Mouse (Mus musculus): ENCODE measurements around the gene Chst11. TPM values are rescaled to one million over a fixed set of nuclear protein-coding genes. Genes with fewer than 3 reads are reported as not detected.

Chst11 gene
- total RNA-seq, 2 experiments from 2014 or later: 12.5 to 20.8 TPM

DNA sequence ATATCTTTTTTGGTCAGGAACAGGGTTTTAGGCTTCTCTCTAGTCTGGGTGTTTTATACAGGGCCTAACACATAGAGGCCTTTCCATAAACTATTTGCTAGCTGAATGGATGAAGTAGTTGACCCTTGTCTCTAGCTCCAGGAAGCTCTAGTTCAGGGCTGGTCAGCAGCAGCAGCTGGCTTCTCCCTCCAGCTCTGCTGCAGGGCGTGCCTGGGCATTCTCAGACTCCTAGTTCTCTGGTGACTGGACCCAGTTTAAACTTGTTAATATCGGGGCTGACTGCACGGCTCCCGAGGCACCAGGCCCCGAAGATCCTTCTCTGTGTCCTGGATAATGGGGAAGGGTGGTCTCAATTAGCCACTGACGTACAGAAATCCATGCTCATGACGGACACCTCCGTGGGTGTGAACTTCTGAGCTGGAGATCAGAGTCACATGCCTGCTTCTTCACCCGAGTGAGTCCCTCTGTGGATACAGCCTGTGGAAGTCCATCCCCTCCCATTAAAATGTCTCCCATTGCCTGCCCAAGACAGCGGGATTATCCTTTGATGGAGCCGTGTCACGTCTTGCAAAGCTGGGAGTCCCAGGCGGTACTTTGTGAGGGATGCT is 4.2 kb downstream of the Chst11 start:
- ATAC-seq (replicated peaks; ENCODE audit: poor library complexity, severe bottlenecking): no peak

GRCm38 (mm10) chr10:82990918-82991317 is 5.6 kb downstream of the Chst11 start:
- no peak for ATAC-seq (replicated peaks; ENCODE audit: poor library complexity, severe bottlenecking)

GRCm38 (mm10) chr10:82991756-82992519 is 6.6 kb downstream of the Chst11 start:
- ATAC-seq (replicated peaks; ENCODE audit: poor library complexity, severe bottlenecking): peak; percentile 73

- no peak for ATAC-seq (replicated peaks; ENCODE audit: poor library complexity, severe bottlenecking)
Observed at GRCm38 (mm10) chr10:82994284-82994683, 9.0 kb downstream of the Chst11 start.

GRCm38 (mm10) chr10:82997460-82997859 is 12.2 kb downstream of the Chst11 start:
- peak; percentile 77 for ATAC-seq (replicated peaks; ENCODE audit: poor library complexity, severe bottlenecking)

- ATAC-seq (replicated peaks; ENCODE audit: poor library complexity, severe bottlenecking): no peak
Observed at GRCm38 (mm10) chr10:83000169-83000568, 14.9 kb downstream of the Chst11 start.

- ATAC-seq (replicated peaks; ENCODE audit: poor library complexity, severe bottlenecking): no peak
Observed at GRCm38 (mm10) chr10:83000721-83001120, 15.4 kb downstream of the Chst11 start.

DNA sequence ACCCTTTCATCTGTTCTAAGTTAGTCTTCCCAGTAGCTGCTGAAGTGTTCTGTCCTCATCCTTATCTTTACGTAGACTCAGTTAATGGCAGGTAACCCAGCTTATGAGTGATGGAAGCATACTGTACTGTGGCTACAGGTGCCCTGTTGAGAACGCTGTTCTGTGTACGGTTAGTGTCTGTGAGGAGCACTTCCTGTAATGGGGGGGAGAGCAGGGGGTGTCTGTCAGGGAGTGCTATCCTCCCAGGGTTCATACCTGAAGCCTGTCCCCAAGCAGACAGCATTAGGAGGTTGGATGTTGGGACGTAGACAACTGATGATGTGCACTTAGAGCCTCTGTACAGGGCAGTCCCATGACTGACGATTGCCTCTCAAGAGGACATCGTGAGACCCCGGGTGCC is 18.6 kb downstream of the Chst11 start:
- ATAC-seq (replicated peaks; ENCODE audit: poor library complexity, severe bottlenecking): no peak

- peak; percentile 50 for ATAC-seq (replicated peaks; ENCODE audit: poor library complexity, severe bottlenecking)
Observed at GRCm38 (mm10) chr10:83004389-83004788, 19.1 kb downstream of the Chst11 start.

- ATAC-seq (replicated peaks; ENCODE audit: poor library complexity, severe bottlenecking): peak; percentile 66
Observed at GRCm38 (mm10) chr10:83005003-83005402, 19.7 kb downstream of the Chst11 start.

DNA sequence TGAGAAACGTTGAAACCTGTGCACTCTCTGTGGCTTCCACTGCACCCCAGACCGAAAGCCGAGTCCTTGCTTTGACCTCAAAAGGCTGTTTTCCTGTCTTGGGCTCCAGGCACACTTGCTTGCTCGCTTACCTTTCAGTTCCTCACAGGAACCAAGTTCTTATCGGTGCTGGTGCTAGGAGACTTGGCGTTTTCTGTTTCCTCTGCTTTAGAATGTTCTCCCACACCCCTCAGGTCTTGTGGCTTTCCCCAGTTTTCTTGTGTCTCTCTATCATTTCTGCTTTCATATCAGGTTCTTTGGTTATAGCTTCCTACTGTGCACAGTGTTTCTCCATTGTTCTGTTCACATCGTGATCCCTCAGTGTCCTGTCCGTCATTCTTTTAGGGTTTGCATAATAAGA is 21.0 kb downstream of the Chst11 start:
- peak; percentile 34 for ATAC-seq (replicated peaks; ENCODE audit: poor library complexity, severe bottlenecking)

DNA sequence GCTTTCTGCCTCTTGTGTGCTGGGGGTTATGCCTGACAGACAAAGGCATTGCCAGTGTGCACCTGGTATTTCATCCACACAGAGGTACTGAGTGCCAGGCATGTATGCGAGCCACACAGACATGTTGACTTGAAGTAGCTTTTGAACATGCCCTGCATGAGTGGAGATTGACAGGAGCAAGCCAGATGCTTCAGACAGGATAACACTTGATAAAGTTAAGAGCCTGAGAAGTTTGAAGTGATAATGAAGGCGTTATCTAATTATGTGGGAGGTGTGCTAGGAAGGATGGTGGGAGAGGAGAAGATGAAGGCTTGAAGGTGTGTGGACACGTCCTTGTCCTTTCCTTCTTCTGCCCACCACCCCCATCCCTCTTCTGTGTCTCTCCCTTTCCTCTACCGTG is 28.7 kb downstream of the Chst11 start:
- no peak for ATAC-seq (replicated peaks; ENCODE audit: poor library complexity, severe bottlenecking)

DNA sequence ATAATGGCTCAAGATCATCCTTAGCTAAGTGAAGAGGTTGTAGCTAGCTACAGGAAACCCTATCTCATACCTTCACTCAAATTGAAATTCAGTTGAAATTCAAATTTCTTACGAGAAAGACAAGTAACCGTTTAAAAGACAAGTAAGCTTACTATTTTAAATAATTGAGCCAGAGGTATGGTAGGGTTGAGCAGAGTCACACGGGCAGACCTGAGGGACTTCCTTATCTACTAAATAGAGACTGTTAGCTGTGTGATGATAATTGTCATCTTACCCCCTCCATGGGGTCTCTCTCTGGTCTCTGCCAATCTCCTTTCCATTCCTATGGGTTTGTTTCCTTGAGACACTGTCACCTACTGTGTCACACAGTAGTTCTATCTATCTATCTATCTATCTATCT is 30.6 kb downstream of the Chst11 start:
- no peak for ATAC-seq (replicated peaks; ENCODE audit: poor library complexity, severe bottlenecking)

- ATAC-seq (replicated peaks; ENCODE audit: poor library complexity, severe bottlenecking): no peak
Observed at GRCm38 (mm10) chr10:83016779-83017178, 31.5 kb downstream of the Chst11 start.

DNA sequence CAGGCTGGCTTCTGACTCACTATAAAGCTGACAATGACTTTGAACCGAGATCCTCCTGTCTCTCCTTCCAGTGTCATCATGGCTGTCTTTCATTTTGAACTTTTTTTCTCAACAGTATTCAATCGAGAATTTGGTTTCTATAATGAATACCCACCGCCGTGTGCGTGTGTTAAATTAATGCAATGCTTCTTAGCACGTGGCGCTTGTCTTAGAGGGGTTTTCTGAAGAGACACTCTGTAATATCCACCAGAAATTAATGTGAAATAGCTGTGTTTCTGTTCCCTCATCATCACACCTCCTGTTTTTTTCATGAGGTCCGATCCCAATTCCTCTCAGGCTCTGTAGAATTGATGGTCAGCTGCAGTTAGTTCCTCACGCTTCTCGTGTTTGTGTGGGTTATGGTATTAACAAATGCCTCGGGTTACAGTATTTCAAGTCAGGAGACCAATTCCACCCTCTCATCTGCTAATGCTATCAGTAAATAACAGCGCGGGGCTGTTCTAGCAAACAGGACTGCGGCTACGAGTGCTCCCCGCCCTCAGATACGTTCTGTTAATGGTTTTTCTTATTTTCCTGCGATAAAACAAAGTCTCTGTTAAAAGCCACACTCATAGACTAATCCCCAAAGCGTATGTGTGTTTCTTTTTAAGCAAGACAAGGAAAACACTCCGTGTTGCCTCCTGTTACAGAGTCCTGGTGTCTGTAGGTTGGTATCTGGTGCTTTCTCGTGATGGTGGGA is 32.6 kb downstream of the Chst11 start:
- no peak for ATAC-seq (replicated peaks; ENCODE audit: poor library complexity, severe bottlenecking)

DNA sequence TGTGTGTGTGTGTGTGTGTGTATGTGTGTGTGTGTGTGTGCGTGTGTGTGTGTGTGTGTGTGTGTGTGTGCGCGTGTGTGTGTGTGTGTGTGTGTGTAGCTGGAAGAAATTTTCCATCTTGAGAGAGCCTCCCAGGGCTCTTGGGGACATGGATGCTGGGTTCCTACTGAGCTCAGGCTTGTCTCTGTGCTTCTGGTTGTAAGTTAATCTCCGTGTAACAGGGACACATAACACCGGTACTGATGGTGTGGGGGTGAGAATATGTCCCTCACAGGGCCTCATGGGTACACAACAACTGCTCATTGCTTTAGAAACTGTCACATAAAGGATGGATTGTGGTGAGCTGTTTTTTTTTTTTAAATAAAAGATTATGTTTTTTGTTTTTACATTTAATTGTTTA is 33.2 kb downstream of the Chst11 start:
- no peak for ATAC-seq (replicated peaks; ENCODE audit: poor library complexity, severe bottlenecking)

GRCm38 (mm10) chr10:83019497-83020270 is 34.4 kb downstream of the Chst11 start:
- ATAC-seq (replicated peaks; ENCODE audit: poor library complexity, severe bottlenecking): peak; percentile 42; the same call in 1 of the 2 replicates

GRCm38 (mm10) chr10:83022616-83023015 is 37.3 kb downstream of the Chst11 start:
- no peak for ATAC-seq (replicated peaks; ENCODE audit: poor library complexity, severe bottlenecking)

DNA sequence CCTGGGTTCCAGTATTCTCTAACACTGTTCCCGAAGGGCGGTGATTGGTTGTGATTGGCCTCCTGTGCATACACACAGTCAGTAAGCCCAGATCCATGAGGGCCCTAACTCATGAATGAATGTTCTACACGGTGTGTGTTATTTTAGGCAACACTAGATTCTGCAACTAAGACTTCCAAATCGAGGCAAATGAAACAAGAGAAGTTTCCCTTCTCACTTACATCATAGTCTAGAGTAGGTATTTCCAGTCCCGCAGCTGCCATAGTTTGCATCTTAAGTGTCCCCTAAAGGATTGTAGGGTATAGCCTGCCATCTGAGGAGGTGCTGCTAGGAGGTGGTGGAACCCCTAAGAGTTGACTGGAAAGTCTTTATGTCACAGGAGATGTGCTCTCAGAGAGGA is 40.9 kb downstream of the Chst11 start:
- no peak for ATAC-seq (replicated peaks; ENCODE audit: poor library complexity, severe bottlenecking)

GRCm38 (mm10) chr10:83027673-83028072 is 42.4 kb downstream of the Chst11 start:
- no peak for ATAC-seq (replicated peaks; ENCODE audit: poor library complexity, severe bottlenecking)
